Mouse (Mus musculus) thymus, postnatal 25 days (tissue): ENCODE data around the gene Ptpn3.
"Not testable (repeated sequence)": the region's sequence is repeated elsewhere in the genome, so short reads cannot be mapped to it uniquely, and the experiment has no call there.

ENCODE experiments used
- DNase-seq: peaks from one replicate; pipeline ENCODE4 v3.0.0; 2022

The Ptpn3 gene

GRCm38 (mm10) chr4:57214114-57214513 lies 87.5 kb downstream of the Ptpn3 start:
- no peak for DNase-seq

GRCm38 (mm10) chr4:57211706-57212105 lies 89.9 kb downstream of the Ptpn3 start:
- DNase-seq: no peak

GRCm38 (mm10) chr4:57205908-57206307 lies 95.7 kb downstream of the Ptpn3 start:
- DNase-seq: no peak

GRCm38 (mm10) chr4:57204780-57205179 lies 96.9 kb downstream of the Ptpn3 start:
- no peak for DNase-seq

- no peak for DNase-seq
Observed at GRCm38 (mm10) chr4:57202660-57203361, 98.8 kb downstream of the Ptpn3 start.

GRCm38 (mm10) chr4:57202132-57202531 lies 99.5 kb downstream of the Ptpn3 start:
- DNase-seq: no peak

- DNase-seq: no peak
Observed at GRCm38 (mm10) chr4:57200661-57201060, 101.0 kb downstream of the Ptpn3 start.

- not testable (repeated sequence) for DNase-seq
Observed at GRCm38 (mm10) chr4:57198666-57199393, 102.8 kb downstream of the Ptpn3 start.

GRCm38 (mm10) chr4:57191543-57192283 lies 109.9 kb downstream of the Ptpn3 start:
- DNase-seq: no peak

- no peak for DNase-seq
Observed at GRCm38 (mm10) chr4:57189881-57190280, 111.8 kb downstream of the Ptpn3 start.

GRCm38 (mm10) chr4:57186035-57186434 lies 115.6 kb downstream of the Ptpn3 start:
- DNase-seq: no peak

- DNase-seq: no peak
Observed at GRCm38 (mm10) chr4:57185462-57185861, 116.2 kb downstream of the Ptpn3 start.

- DNase-seq: no peak
Observed at GRCm38 (mm10) chr4:57183493-57183892, 118.1 kb downstream of the Ptpn3 start.

- no peak for DNase-seq
Observed at GRCm38 (mm10) chr4:57181538-57181937, 120.1 kb downstream of the Ptpn3 start.

GRCm38 (mm10) chr4:57178881-57179280 lies 122.8 kb downstream of the Ptpn3 start:
- no peak for DNase-seq

GRCm38 (mm10) chr4:57175329-57175728 lies 126.3 kb downstream of the Ptpn3 start:
- no peak for DNase-seq

- DNase-seq: no peak
Observed at GRCm38 (mm10) chr4:57172861-57173260, 128.8 kb downstream of the Ptpn3 start.

- DNase-seq: no peak
Observed at GRCm38 (mm10) chr4:57171817-57172216, 129.8 kb downstream of the Ptpn3 start.

GRCm38 (mm10) chr4:57168680-57169079 lies 133.0 kb downstream of the Ptpn3 start:
- no peak for DNase-seq

GRCm38 (mm10) chr4:57168277-57168676 lies 133.4 kb downstream of the Ptpn3 start:
- DNase-seq: no peak

- DNase-seq: no peak
Observed at GRCm38 (mm10) chr4:57166922-57167870, 134.4 kb downstream of the Ptpn3 start.

GRCm38 (mm10) chr4:57165654-57166053 lies 136.0 kb downstream of the Ptpn3 start:
- DNase-seq: no peak
